Mouse (Mus musculus) gastrocnemius, postnatal 10 days (tissue): Measurements from ENCODE around the gene Gm43191. TPM values are rescaled to one million over a fixed set of nuclear protein-coding genes. Genes with fewer than 3 reads are reported as not detected.
A peak's percentile ranks its signal among the peaks of the same experiment; 100 is the strongest.
"Not testable (repeated sequence)": the region's sequence is repeated elsewhere in the genome, so short reads cannot be mapped to it uniquely, and the experiment has no call there.

Experiments used
- DNase-seq: peaks from one replicate; pipeline ENCODE4 v3.0.0; 2021; ENCODE audit warnings: mixed read lengths
- long read RNA-seq, 2 experiments: library from polyadenylated mRNA; stranded (forward); transcript quantifications; one replicate each; pipeline ENCODE4 v2.0.0; 2021
- total RNA-seq, 2 experiments: library from RNA; stranded (reverse); gene quantifications; 2 replicates each; pipeline ENCODE4 v1.2.3; 2021

Gm43191 gene
- not detected for total RNA-seq
- long read RNA-seq, experiment 1, result 0 reads
- long read RNA-seq, experiment 2, result 0 reads

DNA sequence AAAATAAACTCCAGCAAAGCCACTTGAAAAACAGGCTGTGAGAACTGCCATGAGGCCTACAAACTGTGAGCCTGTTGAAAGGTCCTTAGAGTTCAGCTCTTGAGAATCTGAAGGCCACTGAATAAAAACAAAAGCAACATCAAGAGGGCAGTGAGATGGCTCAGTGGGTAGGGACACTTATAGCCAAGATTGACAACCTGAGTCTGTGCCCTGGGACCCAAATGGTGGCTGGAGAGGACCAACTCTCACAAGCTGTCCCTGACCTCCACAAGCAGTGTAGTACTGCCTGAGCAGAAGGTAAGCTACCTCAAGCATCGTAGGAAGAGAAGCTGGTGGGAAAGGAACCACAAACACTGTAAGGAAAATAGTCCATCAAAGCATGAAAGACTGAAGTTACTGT is at the start of gene Gm43191:
Gene Gm43191, minus strand, starts transcription at position 101 of the 400 bp plus-strand sequence.
- DNase-seq, result no peak

- no peak for DNase-seq
These were observed 48.6 kb upstream of the Gm43191 start for GRCm38 (mm10) chr3:116729483-116730174.

DNA sequence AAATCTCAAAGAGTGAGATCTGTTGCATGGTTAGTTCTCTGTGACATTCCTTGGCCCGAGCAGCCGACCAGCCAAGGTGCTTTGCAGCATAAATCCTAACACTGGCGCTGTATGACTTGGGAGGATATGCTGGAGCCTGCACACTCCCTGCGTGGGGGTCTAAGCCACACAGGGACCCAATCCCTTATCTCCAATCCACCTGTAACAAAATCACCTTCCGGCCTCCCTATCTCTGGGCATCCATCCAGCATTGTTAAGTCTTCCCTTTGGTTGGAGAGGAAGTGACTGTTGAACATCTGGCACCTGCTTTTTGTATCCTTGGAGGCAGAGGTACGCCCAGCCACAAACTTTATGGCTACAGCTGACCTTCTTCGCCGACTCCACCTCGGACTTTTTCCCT is 45.7 kb upstream of the Gm43191 start:
- DNase-seq, result no peak

DNA sequence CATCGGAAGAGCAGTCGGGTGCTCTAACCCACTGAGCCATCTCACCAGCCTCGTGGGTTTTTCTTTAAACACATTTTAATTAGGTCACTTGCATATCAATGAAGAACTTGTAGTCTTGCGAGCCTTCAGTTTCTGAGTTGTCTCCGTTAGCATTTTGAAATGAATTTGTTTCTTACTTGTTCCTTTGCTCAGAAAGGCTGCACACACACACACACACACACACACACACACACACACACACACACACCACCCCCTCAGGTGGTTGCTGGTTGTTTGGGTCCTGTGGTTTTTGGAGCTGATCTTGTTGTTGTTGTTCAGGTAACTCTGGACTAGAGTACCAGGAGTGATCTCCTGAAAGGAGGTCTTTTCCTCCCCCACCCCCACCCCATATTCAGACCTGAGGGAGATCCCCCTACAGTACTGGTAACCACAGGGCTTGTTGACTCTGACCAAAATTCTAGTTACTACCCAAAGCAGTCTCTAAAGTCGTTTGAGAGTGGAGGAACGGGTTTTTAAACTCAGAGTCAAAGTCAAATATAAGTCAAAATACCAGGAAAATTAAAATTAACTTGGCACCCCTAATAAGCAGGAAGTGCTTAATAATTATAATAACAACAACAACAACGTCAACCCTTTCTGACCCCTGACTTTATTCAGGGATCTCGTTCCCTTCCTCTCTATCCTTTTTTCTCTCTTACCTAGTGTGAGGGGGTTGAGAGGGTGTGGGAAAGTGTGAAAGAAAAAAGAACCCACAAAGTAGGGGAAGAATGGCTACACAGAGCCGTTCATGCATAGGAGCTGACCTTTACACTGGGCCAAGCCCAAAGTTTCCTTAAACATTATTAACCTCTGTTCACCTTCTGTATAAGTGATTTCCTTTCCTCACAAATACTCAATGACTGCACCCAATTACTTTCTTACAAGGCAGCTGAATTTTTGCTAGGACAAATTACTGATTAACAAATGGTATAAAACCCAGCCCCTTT is 42.7 kb upstream of the Gm43191 start:
- DNase-seq, result no peak

DNA sequence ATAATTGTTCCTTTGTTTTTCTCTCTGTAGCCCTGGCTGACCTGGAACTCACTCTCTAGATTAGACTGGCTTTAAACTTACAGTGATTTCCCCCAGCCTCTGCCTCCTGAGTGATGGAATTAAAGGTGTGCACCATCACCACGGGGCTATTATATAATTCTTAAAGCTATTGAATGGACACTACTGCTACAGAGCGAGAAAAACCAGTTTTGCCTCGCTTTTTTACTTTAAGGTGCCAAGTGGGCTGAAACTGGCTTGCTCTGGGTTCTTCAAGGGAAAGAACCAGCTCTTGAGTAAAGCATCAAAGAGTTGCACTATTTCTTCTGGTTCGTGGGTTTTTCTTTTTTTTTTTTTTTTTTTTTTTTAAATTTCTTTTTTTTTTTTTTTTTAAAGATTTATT is 41.9 kb upstream of the Gm43191 start:
- no peak for DNase-seq

GRCm38 (mm10) chr3:116718951-116719350 is 37.9 kb upstream of the Gm43191 start:
- no peak for DNase-seq

DNA sequence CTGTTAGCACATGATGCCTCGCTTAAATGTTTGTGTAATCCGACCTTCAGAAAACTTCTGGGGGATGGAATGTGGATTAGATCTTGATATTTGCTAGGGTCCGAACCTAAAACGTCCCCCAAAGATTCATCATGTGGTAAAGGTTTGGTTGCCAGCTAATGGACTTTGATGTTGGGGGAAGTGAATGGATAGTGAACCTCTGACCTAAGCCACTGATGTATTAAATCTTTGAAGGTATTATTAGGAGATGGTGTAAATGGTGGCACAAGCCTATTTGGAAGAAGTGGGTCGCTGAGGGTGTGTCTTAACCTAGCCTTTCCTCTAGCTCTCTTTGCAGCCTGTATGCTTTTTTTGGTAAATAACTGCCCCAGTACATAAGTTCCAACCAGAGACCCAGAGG is 32.0 kb upstream of the Gm43191 start:
- DNase-seq, result no peak

DNA sequence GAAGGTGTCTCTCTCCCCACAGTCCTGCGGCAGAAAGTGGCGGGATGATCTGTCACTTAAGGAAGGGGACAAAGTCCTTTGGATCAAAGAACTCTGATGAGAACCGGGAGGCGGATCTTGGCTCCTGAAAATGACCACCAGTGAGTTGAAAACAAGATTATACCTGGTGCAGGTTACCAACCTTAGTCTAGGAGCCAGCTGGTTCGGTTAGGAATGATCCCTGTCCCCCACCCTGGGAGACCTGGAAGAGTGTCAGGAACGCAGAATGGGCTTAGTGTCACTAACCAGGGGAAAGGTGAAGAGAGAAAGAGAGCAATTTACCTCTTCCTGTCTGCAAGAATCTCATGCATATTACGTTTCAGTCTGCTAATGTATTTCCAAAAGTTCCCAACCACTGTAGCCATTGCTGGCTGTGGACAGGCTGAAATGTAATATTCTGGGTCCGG is 31.4 kb upstream of the Gm43191 start, which contains the start of gene Slc35a3:
Gene Slc35a3, minus strand, starts transcription at position 396 of the 446 bp plus-strand sequence.
- DNase-seq, result no peak

DNA sequence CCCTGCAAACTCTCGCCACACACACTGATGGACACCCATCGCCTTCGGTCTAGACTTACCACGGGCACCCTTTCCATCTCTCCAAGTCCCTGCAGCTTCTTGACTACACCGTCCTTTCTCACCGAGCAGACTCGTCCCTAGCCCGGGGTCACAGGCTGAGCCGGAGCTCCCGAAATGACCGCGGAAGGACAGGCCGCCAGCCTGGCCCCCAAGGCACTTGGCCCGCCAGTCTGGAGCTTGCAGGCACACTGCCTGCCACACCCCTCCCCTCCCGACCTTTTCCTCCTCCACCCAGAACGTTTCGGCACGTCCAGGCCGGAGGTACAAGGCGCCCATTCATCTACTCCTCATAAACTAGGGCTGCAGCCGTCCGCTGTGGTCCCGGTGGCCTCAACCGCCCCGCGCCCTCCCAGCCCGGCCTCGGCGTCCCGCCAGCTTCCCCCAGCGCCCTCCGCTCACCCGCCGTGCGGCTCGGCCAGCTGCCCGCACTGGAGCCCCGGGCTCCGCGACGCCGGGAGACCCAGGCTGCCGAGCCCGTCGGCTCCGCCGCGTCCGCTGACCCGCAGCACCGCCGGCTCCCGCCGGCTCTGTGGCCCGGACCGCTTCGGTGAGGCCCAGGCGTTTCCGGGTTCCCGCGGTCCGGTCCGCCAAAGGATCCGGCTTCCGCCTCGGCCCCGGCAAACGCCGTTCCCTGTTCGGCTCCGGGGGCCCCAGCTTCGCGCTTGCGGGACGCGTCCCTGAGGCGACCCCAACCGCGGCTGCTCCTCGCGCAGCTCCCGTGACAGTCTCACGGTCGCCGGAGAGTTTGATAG is 30.8 kb upstream of the Gm43191 start:
- peak; percentile 83 for DNase-seq

- DNase-seq, result no peak
These were observed 29.9 kb upstream of the Gm43191 start for GRCm38 (mm10) chr3:116710941-116711340.

DNA sequence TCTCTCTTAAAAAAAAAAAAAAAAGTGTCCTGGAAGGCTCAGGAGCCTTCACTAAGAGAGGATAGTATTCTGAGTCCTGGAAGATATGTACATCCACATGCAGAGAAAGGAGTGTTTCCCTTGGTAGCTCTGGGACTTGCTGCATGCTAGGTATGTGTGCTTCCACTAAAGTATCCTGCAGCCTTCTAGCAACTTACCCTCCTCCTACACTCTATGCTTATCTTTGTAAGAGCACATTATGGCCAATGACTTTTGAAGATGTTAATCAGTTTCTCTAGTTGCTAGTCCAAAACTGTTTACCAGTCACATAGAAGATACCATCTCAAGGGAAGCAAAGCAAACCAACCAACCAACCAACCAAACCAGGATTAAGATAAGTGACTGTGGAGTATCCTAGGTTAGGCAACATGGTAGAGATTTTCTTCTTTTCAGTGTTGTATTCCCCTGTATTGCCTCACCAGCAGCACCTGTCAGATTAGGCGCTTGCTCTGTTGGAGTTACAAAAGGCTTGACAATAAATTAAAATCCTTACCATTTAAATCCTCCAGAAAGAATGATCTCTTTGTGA is 24.7 kb upstream of the Gm43191 start:
- no peak for DNase-seq

DNA sequence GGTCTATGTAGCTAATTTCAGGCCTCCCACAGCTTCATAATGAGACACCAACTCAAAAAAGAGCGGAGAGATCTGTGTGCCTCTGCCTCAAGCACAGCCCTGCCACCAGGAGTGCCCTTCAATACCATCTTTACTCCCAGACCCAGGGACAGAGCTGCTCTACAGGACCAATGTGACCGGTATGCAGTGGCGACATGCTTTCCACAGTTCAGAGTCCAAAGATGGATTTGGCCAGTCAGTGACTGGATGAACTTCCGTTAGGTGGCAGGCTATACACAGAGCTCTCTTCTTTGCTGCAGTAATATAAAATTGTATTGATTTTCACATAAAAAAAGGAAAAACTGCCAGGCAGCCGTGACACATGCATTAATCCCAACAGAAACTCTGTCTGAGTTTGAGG is 22.8 kb upstream of the Gm43191 start:
- DNase-seq, result no peak

- no peak for DNase-seq
These were observed 21.7 kb upstream of the Gm43191 start for GRCm38 (mm10) chr3:116702647-116703272.

DNA sequence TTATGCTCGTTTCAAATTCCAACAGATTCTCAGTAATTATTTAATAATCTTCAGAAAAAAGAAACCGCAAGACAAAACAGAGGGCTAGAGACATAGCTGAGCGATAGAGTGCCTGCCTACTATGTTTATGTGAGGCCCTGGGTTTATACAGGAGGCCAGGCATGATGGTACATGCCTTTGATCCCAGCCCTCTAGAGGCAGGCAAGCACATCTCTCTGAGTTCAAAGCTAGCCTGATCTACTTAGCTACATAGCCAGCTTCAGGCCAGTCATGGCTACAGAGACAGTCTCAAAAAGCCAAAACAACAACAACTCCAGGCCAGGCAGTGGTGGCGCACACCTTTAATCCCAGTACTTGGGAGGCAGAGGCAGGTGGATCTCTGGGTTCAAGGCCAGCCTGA is 20.5 kb upstream of the Gm43191 start:
- no peak for DNase-seq

- no peak for DNase-seq
These were observed 17.7 kb upstream of the Gm43191 start for GRCm38 (mm10) chr3:116698786-116699185.

DNA sequence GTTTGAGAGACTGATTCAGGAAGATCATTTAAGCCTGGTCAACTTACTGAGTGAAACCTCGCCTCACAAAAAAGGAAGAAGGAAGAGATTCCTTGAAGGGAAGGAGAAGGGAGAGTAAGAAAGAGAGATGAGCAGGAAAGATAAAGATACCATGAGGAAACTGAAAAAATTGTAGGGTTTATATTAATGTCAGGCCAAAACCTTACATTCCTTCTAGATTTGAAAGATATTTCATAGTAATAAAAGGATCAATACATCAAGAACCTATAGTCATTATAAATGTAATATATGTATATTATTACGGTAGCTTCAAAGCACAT is 14.6 kb upstream of the Gm43191 start:
- DNase-seq, result no peak

GRCm38 (mm10) chr3:116694955-116695665 is 14.1 kb upstream of the Gm43191 start:
- no peak for DNase-seq

GRCm38 (mm10) chr3:116694312-116694711 is 13.3 kb upstream of the Gm43191 start:
- DNase-seq, result no peak

DNA sequence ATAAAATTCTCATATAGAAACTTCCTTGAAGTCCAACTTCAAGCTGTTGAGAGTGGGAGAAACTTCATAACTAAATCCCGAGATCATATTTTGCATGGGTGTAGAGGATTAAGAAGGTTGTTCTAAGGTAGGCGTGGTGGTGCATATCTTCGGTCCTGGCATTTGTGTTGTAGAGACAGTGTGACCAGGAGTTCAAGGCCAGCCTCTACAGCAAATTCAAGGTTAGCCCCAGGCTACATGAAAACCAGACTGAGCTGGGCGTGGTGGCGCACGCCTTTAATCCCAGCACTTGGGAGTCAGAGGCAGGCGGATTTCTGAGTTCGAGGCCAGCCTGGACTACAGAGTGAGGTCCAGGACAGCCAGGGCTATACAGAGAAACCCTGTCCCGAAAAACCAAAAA is 16.8 kb downstream of the Gm43191 start:
- DNase-seq, result not testable (repeated sequence)

- DNase-seq, result peak; percentile 100
These were observed 18.6 kb downstream of the Gm43191 start, which contains the start of gene Mfsd14a for GRCm38 (mm10) chr3:116662463-116662863. Gene Mfsd14a (minus strand): TSS chr3:116662677.
